Mouse (Mus musculus) C2C12 (cell line): ENCODE measurements at regions not wholly inside any gene's neighbourhood (a gene's known extent, or its start where the extent isn't known, plus 50 kb on each side); places are given as distances from the start of the nearest gene placed in this dataset.

ENCODE experiments used
- H3K27me3 ChIP-seq: one replicate; pipeline ENCODE4 v1.6.1; 2011; ENCODE audit not compliant: control insufficient read depth, insufficient read depth, insufficient read length
- H3K36me3 ChIP-seq: one replicate; pipeline ENCODE4 v1.6.1; 2011; ENCODE audit not compliant: control insufficient read depth, insufficient read depth
- H3K4me3 ChIP-seq: one replicate; pipeline ENCODE4 v1.5.1; 2011; ENCODE audit warnings: mild to moderate bottlenecking, control low read depth; ENCODE audit not compliant: poor library complexity, insufficient read depth, severe bottlenecking
- H3K79me2 ChIP-seq: one replicate; pipeline ENCODE4 v1.6.1; 2011; ENCODE audit not compliant: control insufficient read depth, insufficient read depth
- H3K79me3 ChIP-seq: one replicate; pipeline ENCODE4 v1.6.1; 2011; ENCODE audit warnings: low read depth, control low read depth
- H3ac ChIP-seq: one replicate; pipeline ENCODE3; 2011; ENCODE audit warnings: low read depth; ENCODE audit not compliant: control insufficient read depth, insufficient read length
- CEBPB ChIP-seq: IDR thresholded peaks from one replicate; pipeline ENCODE4 v1.6.1; 2011; ENCODE audit warnings: low read depth, mild to moderate bottlenecking, control low read depth, moderate library complexity
- CTCF ChIP-seq: IDR thresholded peaks from one replicate; pipeline ENCODE4 v1.5.1; 2011; ENCODE audit not compliant: control insufficient read depth, insufficient read depth, insufficient read length
- FOSL1 ChIP-seq: IDR thresholded peaks from one replicate; pipeline ENCODE4 v1.8.0; 2011; ENCODE audit warnings: mild to moderate bottlenecking, low read length; ENCODE audit not compliant: poor library complexity, insufficient read depth, severe bottlenecking
- MAX ChIP-seq: IDR thresholded peaks from one replicate; pipeline ENCODE4 v1.6.1; 2011; ENCODE audit warnings: mild to moderate bottlenecking, control low read depth
- MYOD1 ChIP-seq: IDR thresholded peaks from one replicate; pipeline ENCODE4 v1.6.1; 2011; ENCODE audit warnings: low read depth; ENCODE audit not compliant: control insufficient read depth, insufficient read length
- MYOG ChIP-seq: IDR thresholded peaks from one replicate; pipeline ENCODE4 v1.6.1; 2011; ENCODE audit not compliant: control insufficient read depth, insufficient read length; ENCODE audit errors: extremely low read depth
- USF1 ChIP-seq: IDR thresholded peaks from one replicate; pipeline ENCODE4 v1.6.1; 2011; ENCODE audit warnings: low read depth, mild to moderate bottlenecking, control low read depth, moderate library complexity

- no peaks in the 10 kb centered on the region for H3K36me3 ChIP-seq
- no peaks in the 10 kb centered on the region for H3K79me3 ChIP-seq
- no peak for TF ChIP-seq CTCF
- TF ChIP-seq FOSL1, result no peak
- no peak for TF ChIP-seq CEBPB
- TF ChIP-seq MYOD1, result no peak
- TF ChIP-seq USF1, result no peak
Measured at GRCm38 (mm10) chr16:85624505-85624904, 71.3 kb upstream of the Cyyr1 start.

GRCm38 (mm10) chr16:85604089-85604488, 50.9 kb upstream of the Cyyr1 start:
- Histone ChIP-seq H3K27me3 (no peaks in the 10 kb centered on the region), H3K4me3 (no peak overlapping the region), H3K36me3 (no peaks in the 10 kb centered on the region), H3ac (no peak overlapping the region), H3K79me3 (no peaks in the 10 kb centered on the region), H3K79me2 (no peaks in the 10 kb centered on the region)
- TF ChIP-seq CTCF (no peak), MAX (no peak), MYOG (no peak), FOSL1 (no peak), MYOD1 (no peak), CEBPB (no peak), USF1 (no peak)

More at GRCm38 (mm10) chr16:85624505-85624904, 71.3 kb upstream of the Cyyr1 start:
- H3ac ChIP-seq, result no peak overlapping the region
- no peak overlapping the region for H3K4me3 ChIP-seq
- no peaks in the 10 kb centered on the region for H3K79me2 ChIP-seq
- H3K27me3 ChIP-seq, result no peaks in the 10 kb centered on the region
